Mouse (Mus musculus) adrenal gland, adult 2 months (tissue): ENCODE data around the gene Zbtb17. TPM values are rescaled to one million over a fixed set of nuclear protein-coding genes. Genes with fewer than 3 reads are reported as not detected.

Experiments used
- DNase-seq: peaks from one replicate; pipeline ENCODE4 v3.0.0; 2021
- polyA plus RNA-seq: library from polyadenylated mRNA; depleted of rRNA; stranded (reverse); fragments of >200 nt; gene quantifications from 2 replicates; pipeline ENCODE4 v1.2.3, GENCODE M21; 2012
- total RNA-seq, 2 experiments: library from RNA; stranded (reverse); gene quantifications; 2 replicates each; pipeline ENCODE4 v1.2.3; 2021

Zbtb17 gene
- total and polyA plus RNA-seq, 3 experiments: 15.8 to 26.5 (median 18.7) TPM

DNA sequence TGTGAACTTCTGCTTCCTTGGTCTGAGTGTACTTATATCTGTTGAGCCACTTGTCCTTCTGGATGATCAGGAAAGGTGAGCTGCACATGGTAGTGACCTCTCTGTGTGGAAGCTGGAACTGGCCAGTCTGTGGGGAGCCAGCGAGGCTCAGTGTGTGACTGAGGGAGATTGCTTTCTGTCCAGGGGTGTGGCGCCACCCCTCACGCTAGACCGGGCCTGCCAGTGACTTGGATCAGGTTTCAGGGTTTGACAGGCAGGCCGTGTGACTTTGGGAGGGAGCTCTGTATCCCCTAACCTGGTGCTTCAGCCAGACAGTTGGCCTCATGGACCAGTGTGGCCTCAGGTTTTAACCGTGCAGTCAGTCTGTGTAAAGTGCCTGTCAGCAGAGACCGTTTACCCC, 13.8 kb downstream of the Zbtb17 start:
- no peak for DNase-seq

DNA sequence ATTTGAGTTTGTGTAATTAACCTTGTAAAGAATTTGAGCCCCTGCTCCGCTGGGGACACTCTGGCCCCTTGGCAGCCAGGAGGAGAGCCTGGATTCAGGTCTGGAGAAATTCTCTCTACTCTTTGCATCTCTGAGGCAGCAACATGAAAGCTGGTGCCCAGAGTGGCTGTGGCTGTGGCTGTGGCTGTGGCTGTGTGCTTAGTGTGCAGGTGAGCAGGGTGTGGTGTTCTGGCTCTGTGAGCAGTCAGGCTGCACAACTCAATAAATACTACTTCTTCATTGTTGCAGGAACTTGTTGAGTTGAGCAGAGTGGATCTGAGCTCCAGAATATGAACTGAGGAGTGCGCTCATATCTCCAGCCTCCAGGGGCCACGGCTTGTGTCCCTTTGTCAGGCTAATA, 14.4 kb downstream of the Zbtb17 start:
- DNase-seq: no peak

DNA sequence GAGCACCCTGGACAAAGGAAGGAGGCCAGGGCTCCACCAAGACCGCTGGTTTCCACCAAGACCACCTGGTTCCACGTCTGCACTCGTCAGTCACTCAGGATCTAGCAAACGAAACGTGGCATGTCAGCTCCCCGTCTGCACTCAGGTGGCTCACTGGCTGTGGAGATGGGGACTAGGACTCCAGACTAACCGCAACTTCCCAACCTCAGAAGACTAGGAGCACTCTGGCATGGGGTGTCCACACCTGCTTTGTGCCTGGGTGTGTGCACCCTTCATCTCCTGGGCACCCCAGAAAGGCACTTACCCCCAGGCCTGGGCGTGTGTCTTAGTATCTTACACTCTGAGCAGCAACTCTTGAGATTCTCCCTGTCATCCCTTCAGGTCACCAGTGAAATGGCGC, 15.3 kb downstream of the Zbtb17 start:
- DNase-seq: no peak

DNA sequence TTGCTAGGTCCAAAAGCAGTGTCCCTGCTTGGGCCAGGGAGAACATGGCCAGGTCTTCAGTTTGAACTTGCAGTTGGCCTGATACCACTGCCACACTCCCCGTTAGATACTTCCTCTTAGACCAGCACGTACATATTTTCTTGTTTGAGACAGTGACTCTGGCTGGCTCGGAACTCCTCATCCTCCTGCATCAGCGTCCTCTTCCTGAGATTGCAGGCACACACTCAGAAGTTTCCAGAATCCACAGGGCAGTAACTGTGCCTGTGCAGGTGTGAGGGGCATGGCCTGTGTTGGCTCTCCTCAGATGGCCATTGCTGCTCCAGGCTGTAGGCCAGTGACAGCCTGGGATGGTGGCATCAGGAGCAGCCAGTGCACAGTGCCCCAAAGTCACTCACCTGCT, 16.0 kb downstream of the Zbtb17 start:
- DNase-seq: no peak

DNA sequence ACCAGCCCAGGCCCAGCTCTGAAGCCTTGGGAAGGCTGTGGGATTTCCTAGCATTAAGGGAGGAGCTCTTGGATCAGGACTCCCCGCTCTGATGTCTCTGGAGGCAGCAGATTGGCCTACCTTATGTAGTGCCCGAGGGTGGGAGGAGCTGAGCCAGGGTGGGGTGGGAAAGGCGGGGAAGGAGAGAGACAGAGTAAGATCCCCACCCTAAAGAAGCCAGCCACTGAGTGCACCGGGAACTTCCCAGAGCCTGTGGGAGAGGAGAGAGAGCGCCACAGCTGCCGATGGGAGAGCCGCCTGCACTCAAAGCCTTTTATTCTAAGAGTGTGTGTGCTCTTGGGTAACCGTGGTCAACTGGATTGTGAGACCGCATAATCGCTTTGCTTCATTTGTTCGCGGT, 16.6 kb downstream of the Zbtb17 start:
- no peak for DNase-seq

DNA sequence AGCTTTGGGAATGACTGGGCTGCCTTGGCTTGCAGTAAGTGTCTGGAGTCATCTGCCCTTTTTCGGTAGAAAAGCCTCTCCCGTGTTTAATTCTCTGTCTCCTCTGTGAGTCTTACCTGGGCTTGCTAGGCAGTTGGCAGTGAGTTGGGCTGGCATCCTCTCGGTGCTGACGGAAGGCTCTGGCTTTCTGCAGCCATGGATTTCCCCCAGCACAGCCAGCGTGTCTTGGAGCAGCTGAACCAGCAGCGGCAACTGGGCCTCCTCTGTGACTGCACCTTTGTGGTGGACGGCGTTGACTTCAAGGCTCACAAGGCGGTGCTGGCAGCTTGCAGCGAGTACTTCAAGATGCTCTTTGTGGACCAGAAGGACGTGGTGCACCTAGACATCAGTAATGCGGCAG, 17.1 kb downstream of the Zbtb17 start:
- DNase-seq: no peak

DNA sequence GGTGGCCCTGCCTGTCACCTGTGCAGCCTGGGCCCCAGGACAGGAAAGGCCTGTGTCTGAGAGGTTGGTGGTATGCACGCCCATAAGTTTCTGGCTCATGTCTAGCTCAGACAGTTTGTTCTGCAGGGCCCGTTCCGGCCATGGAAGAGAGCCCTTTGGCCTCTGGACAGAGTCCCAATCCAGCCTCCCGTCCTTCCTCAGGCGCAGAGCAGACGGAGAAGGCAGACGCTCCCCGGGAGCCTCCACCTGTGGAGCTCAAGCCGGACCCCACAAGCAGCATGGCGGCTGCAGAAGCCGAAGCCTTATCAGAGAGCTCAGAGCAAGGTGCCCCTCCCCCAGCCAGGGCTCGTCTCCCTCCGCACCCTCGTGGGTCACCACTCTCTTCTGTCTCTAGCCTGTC, 19.0 kb downstream of the Zbtb17 start:
- DNase-seq: no peak

DNA sequence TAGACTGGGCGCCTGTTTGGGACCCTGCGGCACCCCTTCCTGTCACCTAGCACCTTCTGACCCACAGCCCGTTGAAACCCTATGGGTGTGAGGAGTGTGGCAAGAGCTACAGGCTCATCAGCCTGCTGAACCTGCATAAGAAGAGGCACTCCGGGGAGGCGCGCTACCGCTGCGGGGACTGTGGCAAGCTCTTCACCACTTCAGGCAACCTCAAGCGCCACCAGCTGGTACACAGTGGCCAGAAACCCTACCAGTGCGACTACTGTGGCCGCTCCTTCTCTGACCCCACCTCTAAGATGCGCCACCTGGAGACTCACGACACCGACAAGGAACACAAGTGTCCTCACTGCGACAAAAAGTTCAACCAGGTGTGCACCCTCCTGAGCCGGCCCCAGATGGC, 20.3 kb downstream of the Zbtb17 start:
- DNase-seq: no peak

DNA sequence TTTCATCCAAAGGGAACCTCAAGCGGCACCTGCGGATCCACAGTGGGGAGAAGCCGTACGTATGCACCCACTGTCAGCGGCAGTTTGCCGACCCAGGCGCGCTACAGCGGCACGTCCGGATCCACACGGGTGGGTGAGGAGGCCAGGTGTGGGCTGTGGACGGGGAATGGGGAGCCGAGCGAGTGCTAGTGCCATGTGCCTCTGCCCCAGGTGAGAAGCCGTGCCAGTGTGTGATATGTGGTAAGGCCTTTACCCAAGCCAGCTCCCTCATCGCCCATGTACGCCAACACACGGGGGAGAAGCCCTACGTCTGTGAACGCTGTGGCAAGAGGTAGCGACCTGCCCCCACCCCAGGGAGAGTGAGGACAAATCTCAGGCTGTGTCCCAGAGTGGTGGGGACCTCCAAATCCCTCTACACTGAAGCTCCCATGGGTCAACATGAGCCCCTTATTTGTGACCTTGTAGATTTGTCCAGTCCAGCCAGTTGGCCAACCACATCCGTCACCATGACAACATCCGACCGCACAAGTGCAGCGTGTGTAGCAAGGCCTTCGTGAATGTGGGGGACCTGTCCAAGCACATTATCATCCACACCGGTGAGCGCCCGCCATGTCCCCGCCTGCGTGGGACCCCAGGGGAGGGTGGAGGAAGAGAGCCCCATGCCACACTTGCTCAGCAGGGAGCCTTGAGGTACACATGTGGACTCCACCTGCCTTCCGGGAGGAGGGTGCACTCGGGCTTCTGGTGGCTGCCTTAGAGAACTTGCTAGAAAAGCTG, 21.2 kb downstream of the Zbtb17 start:
- no peak for DNase-seq

DNA sequence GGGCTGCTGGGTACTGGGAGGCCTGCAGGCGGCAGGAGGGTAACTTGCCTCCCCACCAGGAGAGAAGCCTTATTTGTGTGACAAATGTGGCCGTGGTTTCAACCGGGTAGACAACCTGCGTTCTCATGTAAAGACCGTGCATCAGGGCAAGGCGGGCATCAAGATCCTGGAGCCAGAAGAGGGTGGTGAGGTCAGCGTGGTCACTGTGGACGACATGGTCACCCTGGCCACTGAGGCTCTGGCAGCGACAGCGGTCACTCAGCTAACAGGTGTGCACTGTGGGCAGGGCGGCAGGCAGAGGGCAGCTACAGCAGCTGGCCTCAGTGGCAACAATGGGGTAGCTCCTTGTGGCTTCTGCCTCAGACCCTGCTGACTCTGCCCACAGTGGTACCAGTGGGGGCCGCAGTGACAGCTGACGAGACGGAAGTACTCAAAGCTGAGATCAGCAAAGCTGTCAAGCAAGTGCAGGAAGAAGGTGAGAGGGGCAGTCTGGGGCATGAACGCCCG, 21.9 kb downstream of the Zbtb17 start:
- no peak for DNase-seq

DNA sequence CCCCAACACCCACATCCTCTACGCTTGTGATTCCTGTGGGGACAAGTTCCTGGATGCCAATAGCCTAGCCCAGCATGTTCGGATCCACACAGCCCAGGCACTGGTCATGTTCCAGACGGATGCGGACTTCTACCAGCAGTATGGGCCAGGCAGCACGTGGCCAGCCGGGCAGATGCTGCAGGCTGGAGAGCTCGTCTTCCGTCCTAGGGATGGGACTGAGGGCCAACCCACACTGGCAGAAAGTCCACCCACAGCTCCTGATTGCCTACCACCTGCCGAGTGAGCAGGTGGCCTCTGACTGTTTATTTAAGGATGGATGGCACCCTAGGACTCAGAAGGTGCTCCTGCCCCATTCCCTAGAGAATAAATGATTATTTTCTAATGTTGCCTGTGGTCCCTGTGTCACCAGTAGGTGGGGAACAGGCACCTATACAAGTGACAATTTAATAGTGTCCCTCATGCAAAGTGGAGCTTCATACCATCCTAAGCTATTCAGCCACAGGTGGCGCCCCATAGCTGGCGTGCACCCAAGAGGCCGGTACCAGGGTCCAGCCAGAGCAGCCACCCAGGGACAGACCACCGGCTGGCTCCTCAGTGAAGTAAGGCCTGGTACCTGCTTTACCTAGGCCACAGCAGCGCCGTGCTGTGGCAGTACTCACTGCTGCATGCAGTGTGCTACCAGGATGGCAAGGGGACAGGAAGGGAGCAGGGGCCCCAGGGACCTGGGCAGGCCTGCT, 22.6 kb downstream of the Zbtb17 start:
- no peak for DNase-seq

DNA sequence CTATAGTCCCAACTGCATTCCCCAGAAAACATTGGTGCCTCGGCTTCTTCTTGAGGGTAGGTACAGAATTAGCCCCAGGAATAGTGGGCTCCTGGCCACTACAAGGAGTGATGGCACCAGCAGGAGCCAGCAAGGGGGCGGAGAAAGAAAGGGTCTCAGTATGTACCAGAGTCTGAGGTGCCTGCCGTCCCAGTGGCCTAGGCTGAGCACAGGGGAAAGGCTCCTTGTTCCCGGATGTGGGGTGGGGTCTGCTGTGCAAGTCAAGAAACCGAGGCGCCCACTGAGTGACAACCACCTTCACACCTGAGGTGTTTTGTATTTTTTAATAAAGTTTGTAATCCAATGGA, 23.1 kb downstream of the Zbtb17 start:
- no peak for DNase-seq

DNA sequence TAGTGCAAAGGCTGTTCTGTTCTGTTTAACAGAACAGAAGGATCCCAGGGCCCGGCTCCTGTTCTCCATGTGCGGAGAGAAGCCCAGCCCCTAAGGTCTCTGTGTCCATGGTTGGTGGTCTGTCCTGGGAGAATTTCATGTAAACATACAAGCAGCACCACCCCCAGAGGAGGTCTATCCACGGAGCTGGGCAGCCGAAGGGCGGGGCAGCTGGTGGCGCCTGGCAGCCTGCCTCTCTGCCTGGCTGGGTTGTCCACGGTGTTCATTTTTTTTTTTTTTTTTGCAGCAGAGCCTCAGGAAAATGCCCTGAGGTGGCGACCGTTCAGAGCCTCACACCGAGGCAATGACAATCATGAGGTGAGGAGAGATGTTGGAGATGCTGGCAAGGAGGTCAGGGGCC, 24.1 kb downstream of the Zbtb17 start:
- DNase-seq: no peak

DNA sequence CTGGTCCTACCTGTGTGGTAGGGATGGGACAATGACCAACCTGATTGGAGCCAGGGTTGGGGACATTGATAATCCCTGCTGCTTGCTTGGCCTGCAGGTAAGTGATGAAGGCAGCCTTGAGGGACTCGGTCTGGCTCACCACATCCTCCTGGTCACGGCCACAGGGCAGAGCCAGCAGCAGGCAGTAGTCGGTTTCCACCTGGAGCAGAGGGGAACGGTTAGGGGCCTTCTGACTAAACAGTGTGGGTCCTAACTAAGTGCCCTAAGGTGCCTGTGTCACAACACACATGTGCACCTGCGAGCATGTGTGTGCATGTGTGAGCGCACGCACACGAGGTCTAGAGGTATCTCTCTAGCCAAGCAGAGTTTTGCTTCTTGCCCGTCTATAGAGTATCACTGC, 24.9 kb downstream of the Zbtb17 start:
- DNase-seq: no peak

DNA sequence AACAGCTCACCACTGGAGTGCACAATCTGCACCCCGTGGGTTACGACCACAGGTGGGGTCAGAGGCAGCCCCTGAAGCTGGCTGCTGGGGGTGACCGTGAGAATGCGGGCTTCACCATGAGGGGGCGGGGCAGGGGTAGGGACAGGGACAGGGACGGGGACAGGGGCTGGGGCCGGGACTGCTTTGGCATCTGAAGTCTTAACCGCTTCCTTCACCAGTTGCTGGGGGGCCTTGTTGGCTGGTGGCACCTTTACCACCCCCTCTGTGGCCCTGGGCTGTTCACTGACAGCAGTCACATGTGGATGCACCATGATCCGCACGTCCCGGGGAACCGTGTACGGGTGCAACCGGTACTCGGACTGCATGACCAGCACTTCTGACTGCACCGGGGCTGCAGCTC, 27.0 kb downstream of the Zbtb17 start:
- DNase-seq: no peak

DNA sequence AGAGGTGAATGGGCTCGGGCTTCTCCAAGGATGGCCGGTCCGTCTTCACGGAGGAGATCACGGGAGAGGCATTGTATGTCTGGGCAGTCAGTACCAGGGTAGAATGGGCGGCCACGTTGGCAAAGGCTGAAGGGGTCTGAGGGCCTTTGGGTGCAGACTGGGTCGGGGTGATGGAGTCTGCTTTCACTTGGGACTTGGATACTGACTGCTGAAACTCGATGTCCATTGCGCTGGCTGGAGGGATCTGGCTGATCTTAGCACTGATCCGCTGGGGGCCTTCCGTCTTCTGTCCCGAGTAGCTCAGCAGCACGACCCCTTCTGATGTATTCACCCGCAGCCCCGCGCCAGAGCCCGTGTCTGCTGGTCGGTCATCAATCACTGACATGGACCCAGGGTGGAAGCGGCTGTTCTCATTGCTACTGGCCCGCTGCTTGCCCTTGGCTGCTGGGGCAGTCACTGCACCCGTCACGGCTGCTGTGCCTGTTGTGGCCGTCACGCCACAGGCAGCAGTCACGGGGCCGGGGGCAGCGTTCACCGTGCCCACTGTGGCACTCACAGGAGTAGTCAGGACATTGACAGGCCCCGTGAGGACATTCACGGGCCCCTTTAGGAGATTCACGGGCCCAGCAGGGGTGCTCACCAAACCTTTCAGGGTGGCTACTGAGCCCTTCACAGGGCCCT, 28.3 kb downstream of the Zbtb17 start:
- DNase-seq: no peak

DNA sequence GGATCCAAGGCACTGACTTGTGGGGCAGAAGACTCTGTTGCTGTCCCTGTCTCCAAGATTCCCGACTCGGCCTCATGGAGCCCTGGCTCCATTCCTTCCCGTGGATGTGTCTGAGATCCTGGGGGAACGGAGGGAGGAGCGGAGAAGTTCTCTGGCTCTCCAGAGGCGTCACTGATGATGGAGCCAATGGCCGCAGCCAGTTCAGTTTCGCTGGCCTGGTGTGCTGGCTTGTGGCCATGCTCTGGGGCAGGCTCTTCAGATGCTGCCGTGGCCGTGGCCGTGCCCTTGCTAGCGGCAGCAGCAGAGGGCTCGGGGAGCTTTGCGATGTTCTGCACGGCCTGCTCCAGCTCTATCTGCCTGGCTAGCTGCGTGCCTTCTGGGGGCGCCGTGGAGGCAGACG, 30.0 kb downstream of the Zbtb17 start:
- no peak for DNase-seq

DNA sequence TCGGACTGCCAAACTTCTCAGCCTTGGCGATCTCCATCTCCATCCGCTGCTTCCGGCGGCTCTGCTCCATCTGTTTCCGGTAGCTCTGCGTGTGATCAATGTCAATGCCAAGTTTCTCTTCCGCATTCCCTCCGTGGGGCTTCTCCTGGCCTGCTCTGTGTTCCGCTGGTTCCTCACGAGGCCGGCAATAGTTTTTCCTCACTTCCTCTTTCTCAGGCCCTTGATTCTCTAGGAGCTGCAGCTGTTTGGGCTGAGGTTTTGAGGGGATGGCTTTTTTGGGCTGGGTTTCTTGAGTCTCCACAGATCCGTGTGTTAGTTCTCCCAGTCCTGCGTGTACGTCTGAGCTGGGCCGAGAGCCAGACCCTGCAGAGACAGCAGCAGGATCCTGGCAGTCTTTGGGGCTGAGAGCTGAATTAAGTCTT, 33.2 kb downstream of the Zbtb17 start:
- DNase-seq: peak; percentile 38

DNA sequence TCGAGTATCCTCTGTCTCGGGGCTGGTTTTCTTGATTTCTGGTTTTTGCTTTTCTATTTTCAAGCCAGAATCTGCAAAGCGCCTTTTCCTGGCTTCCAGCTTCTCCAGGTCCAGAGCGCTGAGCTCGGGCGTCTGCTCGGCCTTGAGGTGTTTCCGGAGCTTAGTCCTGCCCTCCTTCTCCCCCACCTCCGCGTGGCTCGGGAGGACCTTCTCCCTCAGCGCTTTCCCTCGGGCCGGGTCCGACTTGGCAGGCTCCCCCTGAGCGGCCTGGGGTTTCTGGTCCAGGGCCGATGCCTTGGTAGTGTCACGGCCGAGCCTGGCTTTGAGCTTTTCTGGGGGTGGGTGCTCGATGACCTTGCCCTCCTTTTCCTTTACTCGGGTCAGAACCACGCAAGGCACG, 33.8 kb downstream of the Zbtb17 start:
- peak; percentile 77 for DNase-seq

DNA sequence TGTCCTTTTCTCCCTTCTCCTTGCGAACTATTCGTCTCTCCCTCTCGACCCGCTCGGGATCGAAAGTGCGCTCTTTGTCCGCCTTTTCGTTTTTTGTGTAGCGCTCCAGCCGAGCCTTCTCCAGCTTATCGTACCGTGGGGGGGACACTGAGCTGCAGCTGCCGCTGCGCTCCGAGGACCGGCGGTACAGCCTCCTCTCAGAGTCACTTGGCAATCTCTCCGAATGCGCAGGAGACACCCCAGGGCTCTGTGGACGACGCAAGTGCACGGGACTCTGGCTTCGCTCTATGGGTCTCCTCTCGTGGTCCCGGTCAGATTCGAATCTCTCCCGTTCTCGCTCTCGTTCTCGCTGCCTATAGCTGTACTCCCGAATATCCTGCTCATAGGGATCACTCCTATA, 34.3 kb downstream of the Zbtb17 start:
- no peak for DNase-seq

DNA sequence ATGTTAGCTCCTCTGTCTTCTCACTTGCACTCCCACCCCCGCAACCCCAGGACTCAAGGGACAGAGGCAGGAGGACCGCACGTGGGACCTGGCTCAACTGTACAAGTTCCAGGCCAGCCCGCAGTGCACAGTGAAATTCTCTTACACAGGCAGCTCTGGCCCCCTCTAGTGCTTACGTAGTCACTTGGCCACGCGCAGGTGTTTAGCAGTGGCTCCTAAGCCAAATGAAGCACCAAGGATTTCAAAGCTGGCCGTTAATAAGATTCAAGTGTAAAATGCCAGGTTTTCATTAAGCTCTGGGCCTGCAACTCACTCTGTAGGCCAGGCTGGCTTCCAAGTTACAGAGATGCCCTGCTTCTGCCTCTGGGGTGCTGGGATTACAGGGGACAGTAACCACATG, 35.0 kb downstream of the Zbtb17 start:
- DNase-seq: no peak

DNA sequence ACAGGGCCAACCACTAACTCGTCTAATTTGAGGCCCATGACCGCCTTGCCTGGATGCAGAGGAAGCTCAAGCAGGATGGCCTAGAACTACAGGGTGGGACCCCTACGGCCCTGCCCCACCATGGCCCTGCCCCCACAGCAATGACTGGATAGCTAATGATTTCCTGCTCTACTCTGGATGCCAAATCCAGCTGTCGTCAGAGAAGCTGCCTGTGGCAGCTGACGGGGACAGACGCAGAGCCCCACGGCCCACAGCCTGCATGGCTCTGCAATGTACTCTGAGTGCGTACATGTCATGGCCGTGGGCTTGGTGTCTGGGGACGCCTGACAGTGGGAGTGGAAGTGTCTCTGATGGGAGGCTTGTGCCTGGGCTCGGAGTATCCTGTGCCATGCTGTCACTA, 39.6 kb downstream of the Zbtb17 start:
- no peak for DNase-seq

DNA sequence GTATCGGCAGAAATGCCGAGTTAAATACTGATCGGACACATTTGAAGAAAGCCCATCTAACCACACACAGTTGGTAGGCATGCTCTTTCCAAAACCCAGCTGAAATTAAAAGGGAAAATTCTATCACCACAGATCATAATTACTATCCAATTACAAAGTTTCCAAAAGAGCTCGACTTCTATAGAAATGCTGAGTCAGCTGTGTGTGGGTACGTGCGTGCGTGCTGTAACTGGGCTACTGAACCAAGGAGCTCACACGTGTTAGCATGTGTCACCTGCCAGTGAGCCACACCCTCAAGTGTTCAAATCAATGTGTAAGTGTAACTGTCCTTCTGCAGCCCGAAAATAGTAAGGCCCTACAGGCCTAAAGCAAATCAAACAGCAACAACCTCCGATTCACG, 43.1 kb downstream of the Zbtb17 start:
- DNase-seq: no peak
